Mouse (Mus musculus): ENCODE results near the gene Fam129b.
A peak's percentile ranks its signal among the peaks of the same experiment; 100 is the strongest.

DNA sequence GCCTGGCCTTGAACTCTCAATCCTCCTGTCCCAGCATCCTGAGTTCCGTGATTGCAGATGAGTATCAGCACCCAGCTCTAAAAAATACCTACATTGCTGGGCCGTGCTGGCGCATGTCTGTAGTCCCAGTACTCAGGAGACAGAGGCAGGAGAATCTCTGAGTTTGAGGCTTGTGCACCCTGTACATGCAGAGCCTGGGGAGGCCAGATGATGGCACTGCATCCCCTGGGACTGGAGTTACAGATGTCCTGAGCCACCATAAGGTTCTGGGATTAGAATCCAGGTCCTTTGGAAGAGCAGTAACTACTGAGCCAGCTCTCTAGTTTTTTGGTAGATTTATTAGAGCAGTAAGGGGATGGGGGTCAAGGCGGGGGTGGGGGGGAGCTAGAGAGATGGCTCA is 64.6 kb downstream of the Fam129b start:
- TF ChIP-seq CTCF (IDR thresholded peaks at IDR 0.05 in 2 of 3, conservative IDR thresholded peaks at IDR 0.05 in 1 of 3; ENCODE audit: control insufficient read depth in 1 of 3, insufficient read depth in 1 of 3, low read depth in 2 of 3, low read length in 3 of 3, poor library complexity in 1 of 3, severe bottlenecking in 1 of 3) (peak in 1 of 3 experiments; percentile 24; a peak in 1 of 6 replicates), MXI1 (IDR thresholded peaks at IDR 0.05; ENCODE audit: low read depth, low read length) (no peak), POLR2A (IDR thresholded peaks at IDR 0.05; ENCODE audit: control insufficient read depth in 1 of 2, insufficient read depth in 1 of 2, low read depth in 1 of 2, low read length in 2 of 2, poor library complexity in 1 of 2) (no peak), MAZ (IDR thresholded peaks at IDR 0.05; ENCODE audit: low read depth, low read length) (no peak), EP300 (IDR thresholded peaks at IDR 0.05; ENCODE audit: low read depth in 1 of 2, low read length in 2 of 2) (no peak), ETS1 (IDR thresholded peaks at IDR 0.05; ENCODE audit: low read depth, low read length) (no peak), SIN3A (IDR thresholded peaks at IDR 0.05; ENCODE audit: low read length) (no peak), ZKSCAN1 (IDR thresholded peaks at IDR 0.05; ENCODE audit: low read depth, low read length) (no peak), GABPA (IDR thresholded peaks at IDR 0.05; ENCODE audit: low read depth, low read length) (no peak), POLR2AphosphoS5 (IDR thresholded peaks at IDR 0.05; ENCODE audit: borderline replicate concordance, low read depth, low read length) (no peak), UBTF (IDR thresholded peaks at IDR 0.05; ENCODE audit: borderline replicate concordance, insufficient read depth, low read depth, low read length) (no peak), GATA1 (IDR thresholded peaks at IDR 0.05; ENCODE audit: low read depth, low read length) (no peak), MAX (IDR thresholded peaks at IDR 0.05; ENCODE audit: low read length) (no peak)
